Mouse (Mus musculus) kidney, adult 10 weeks (tissue): ENCODE results near the gene 1700037H04Rik. TPM values are rescaled to one million over a fixed set of nuclear protein-coding genes. Genes with fewer than 3 reads are reported as not detected.

Experiments
- polyA plus RNA-seq: library from polyadenylated mRNA; stranded (reverse); fragments of 350-450 nt; fragmentation: Illumina TruSeq; extraction: RNeasy Lipid Tissue Mini Kit (QIAGEN cat#74804); gene quantifications from one replicate; pipeline ENCODE4 v1.2.3, GENCODE M21; 2014; ENCODE audit warnings: low read depth, low replicate concordance

The 1700037H04Rik gene
- polyA plus RNA-seq: 0.57 TPM

DNA sequence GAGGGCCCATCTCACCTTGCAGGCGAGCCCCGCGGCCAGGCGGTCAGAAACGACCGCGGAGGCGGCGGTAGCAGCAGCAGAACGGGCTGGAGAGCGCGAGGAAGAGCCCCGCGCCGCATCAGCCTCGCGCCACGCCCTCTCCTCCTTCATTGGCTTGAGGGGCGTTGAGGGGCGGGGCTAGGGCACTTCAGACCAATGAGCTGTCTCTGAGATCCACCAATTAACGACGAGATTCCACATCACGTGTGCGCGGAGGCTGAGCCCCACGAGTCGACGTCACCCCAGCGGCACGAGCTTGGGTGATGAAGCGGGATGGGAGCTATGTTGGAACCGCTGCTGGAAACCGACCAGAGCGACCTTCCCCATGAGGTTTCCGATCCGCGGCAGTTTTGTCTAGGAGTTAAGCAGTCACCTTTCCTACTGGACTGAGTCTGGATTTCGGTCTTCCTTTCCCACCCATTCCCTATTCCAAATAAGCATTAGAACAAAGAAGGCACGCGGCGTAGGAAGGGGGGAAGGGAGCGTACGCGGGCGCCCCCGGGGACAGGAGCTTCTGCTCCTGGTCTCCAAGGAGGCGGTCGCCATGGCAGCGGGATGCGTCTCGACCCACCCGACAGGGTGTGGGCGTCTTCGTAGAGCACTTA, at the start of gene 1700037H04Rik:
1700037H04Rik (minus strand) TSS at position 144 of the 644 bp plus-strand sequence.

DNA sequence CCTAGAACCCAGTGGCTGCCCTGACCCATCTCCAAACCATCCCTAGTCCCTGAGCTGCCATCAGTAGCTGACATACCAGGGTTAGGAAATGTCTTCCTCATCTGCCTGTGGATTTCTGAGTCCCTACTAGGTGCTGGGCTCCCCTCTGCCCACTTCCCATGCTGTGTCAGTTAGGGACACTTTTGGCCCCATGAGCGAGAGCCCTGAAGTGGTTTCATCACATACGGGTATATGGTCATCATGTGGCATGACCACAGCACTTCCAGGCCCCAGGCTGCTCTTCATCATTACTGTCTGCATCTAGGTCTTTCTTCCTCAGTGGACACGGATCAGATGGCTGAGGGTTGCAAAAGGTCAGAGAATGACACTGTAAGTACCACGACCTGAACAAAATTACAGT, 46.9 kb upstream of the 1700037H04Rik start, which contains the start of gene Ap5s1:
Ap5s1 (plus strand) TSS at position 301 of the 400 bp plus-strand sequence.

DNA sequence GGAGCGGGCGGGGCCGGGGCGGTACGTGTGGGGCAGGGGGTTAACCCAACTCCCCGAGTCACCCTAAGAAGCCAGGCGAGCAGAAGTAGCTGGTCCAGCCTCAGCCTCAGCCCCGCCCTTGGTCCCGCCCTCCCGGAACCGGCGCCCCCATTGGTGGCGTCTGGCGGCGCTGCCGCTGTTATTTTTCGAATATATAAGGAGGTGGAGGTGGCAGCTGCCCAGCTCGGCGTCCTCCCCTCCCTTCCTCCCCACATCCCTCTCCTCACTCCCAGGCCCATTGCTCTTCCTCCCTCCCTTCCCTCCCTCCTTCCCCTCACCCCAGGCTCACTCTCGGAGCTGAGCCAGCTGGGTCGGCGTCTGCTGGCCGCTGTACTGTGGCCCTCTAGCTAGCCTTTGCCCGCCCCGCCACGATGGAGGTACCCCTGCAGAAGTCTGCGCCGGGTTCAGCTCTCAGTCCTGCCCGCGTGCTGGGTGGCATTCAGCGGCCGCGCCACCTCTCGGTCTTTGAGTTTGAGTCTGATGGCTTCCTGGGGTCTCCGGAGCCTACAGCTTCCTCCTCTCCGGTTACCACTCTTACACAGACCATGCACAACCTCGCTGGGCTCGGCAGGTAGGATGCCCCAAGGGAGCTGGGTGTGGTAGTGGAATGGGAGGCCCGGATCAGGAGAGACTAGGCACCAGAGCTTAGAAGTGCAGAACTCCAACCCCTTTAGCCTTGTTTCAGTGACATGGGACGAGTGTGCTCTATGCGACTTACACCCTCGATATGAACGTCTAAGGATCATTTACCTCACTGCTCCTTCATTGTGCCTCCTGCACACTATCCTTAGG, 27.1 kb upstream of the 1700037H04Rik start, which contains the start of the genes Cdc25b and Spef1:
Cdc25b (plus strand) TSS at position 179 of the 831 bp plus-strand sequence.
Spef1 (minus strand) TSS at position 512 of the 831 bp plus-strand sequence.

DNA sequence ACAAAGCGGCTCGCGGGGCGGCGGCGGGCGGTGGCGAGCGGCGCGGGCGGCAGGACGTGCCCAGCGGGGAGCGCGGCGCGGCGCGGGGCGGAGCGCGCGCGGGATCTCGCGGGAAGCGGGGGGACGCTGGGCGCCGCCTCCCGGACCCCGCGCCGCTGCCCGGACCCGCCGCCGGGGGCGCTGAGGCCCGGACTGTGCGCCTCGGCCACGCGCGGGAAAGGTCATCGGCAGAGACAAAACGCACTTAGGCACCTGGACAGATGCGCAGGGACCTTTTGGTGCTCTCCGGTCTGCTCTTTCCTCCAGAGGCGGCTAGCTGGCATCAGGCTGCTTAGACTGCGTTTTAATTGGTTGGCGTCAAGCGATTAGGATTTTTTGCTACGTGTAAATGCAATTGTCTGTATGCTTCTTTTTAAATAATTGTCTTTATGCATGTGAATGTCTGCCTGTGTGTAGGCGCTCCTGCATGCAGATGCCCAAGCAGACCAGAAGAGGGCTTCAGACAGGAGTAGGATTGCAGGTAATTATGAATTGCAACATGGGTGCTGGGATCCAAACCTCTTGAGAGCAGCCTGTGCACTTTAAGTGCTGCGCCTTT, 20.2 kb upstream of the 1700037H04Rik start, which contains the start of gene Cenpb:
Cenpb (minus strand) TSS at position 78 of the 598 bp plus-strand sequence.

DNA sequence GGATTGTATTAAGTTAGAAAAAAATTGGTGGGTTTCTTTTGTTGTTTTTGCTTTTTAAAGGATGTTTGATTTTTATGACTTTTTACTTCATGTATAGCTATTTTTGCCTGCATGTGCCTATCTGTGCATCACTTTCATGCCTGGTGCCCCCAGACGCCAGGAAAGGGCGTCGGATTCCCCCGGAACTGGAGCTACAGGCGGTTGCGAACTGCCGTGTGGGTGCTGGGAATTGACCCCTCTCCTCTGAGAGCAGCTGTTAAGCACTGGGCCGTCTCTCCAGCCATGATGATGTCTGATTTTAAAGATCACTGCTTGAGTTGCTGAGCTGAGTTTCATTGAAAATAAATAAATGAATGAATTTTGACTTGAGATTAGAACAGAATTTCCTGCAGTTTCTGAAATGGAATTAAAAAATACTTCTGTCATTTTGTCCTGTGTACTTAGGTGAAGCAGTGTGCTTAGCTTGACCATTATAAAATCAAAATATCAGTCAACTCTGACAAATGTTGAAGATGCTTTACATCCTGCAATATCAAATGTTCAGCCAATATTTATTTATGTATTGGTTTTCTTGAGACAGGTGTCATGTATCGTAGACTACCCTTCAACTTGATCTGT, 26.8 kb downstream of the 1700037H04Rik start, which contains the start of gene Gm11037:
Gm11037 (plus strand) TSS at position 568 of the 618 bp plus-strand sequence.

DNA sequence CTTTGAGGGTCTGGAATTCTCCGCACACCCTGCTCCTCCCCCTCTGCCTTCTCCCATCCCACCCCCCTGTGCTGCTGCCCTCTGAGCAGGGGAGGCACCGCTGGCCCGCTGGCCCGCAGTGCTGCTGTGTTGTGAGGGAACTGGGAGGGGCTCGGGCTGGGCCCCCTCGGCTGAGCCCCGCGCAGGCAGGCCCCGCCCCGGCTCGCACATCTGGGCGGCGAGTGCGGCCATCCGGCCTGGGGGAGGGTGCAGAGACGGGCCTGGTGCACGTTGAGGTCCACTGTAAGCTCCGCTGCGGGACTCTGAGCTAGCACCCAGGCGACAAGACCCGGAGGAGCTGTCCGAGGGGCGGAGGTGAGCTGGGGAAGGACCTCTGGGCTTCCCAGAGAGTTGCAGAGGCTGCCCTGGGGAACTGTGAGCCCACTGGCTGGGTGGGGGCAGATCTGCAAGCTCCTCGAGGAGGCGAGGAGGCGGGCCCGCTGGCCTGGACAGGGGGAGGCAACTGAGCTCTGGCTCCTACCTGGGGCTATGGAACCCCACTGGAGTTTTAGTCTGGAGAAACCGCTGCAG, 32.6 kb downstream of the 1700037H04Rik start, which contains the start of gene Hspa12b:
Hspa12b (plus strand) TSS at position 120 of the 570 bp plus-strand sequence.

Other genes with a start within 250 kb of the 1700037H04Rik start
- 0.24 TPM for gene Gfra4, start 117.0 kb downstream of the 1700037H04Rik start, polyA plus RNA-seq
- not detected for gene Adam33, start 96.3 kb downstream of the 1700037H04Rik start, polyA plus RNA-seq
- not detected for gene Siglec1, start 73.3 kb downstream of the 1700037H04Rik start, polyA plus RNA-seq
- gene Hspa12b, start 32.8 kb downstream of the 1700037H04Rik start, polyA plus RNA-seq: 0.69 TPM
- not detected for gene Gm11037, start 26.6 kb downstream of the 1700037H04Rik start, polyA plus RNA-seq
- 11.4 TPM for gene Cenpb, start 20.0 kb upstream of the 1700037H04Rik start, polyA plus RNA-seq
- 2.1 TPM for gene Cdc25b, start 26.9 kb upstream of the 1700037H04Rik start, polyA plus RNA-seq
- 1.4 TPM for gene Spef1, start 27.2 kb upstream of the 1700037H04Rik start, polyA plus RNA-seq
- 6.0 TPM for gene Ap5s1, start 47.0 kb upstream of the 1700037H04Rik start, polyA plus RNA-seq
- gene Mavs, start 74.0 kb upstream of the 1700037H04Rik start, polyA plus RNA-seq: 10.3 TPM
- gene Pank2, start 102.4 kb upstream of the 1700037H04Rik start, polyA plus RNA-seq: 30.8 TPM
- gene Rnf24, start 192.8 kb upstream of the 1700037H04Rik start, polyA plus RNA-seq: 33.4 TPM